Mouse (Mus musculus) CD4-positive, CD25-positive, alpha-beta regulatory T cell, adult 4 months (primary cell): Measurements from ENCODE around the gene Thnsl2. TPM values are rescaled to one million over a fixed set of nuclear protein-coding genes. Genes with fewer than 3 reads are reported as not detected.

Experiments used
- ATAC-seq: one replicate; pipeline ENCODE4 v1.8.0; 2017
- polyA plus RNA-seq, 2 experiments: library from polyadenylated mRNA; unstranded; fragments of 100-300 nt; shearing (Covaris generic); gene quantifications; one replicate each; pipeline ENCODE4 v1.2.1; 2017

Thnsl2 gene
- polyA plus RNA-seq: 1 to 10 TPM; 1.3 to 2.1 TPM

DNA sequence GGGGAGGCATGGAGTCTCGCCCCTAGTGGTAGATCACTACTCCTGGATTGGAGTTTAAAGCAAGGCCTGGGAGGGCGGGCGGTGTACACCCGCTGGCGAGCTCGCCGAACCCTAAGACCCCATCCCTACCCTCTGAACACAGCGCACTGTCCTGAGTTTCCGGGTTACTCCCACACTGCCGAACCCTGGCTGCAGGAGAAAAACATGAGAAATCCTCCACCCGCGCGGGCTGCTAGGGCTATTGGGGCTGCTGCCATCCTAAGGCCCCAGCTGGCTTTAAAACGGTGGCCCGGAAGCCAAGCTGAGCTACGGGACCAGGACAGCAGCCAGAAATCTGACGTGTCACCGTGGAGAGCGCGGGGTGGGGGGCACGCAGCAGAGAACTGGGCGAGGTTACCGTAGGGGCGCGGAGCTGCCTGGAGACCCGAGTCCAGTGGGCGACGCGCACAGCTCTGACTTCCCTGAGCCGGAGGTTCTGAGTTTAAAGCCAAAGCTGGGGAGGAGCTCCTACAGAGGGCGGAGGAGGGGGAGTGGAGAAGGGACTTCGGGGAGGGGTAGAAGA lies at the start of gene Thnsl2:
TSS of gene Thnsl2 (minus strand) at position 546 of the 562 bp plus-strand sequence.
- ATAC-seq: peak; percentile 88

DNA sequence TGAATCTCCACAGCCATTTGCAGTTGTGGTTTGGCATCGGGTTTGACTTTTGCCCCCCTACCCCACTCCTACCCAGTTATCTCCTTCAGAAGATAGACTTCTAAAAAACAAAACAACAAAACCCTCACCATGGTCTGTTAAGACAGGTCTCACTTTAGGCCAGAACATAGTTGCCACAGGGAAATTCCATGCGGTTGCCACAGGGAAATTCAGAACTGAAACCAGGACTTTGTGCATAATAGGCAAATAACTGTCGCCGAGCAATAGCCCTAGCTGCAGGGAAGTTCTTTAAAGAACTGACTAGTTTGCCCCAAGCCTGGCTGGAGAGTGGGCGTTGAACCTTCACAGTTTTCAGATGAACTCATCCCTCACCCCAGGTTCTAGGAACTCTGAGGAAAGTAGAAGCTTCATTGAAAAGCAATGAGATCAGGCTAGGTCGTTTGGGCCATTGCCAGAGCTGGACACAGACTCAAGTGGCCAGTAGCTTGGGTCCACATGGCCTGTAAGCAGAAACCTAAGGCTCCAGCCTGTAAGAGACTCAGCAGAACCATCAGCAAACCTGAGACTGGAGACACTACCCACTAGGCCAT lies 49.0 kb upstream of the Thnsl2 start:
- no peak for ATAC-seq

DNA sequence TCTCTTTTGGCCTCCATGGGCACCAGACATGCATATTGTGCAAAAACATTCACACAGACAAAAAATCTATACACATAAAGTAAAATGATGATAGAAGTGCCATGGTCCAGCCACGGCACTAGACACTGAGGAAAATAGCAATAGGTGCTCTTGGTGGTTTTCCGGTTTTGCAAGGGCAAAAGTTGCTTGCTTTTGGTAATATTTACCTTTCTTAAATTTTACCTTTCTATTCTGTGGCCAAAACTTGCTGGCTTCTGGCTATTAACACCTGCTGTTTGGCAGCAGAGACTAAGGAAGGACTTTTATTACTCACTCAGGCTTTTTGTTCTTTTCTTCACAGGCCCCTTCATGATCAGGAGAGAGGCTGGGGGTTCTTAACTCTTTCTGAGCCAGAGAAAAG lies 46.3 kb upstream of the Thnsl2 start:
- no peak for ATAC-seq

DNA sequence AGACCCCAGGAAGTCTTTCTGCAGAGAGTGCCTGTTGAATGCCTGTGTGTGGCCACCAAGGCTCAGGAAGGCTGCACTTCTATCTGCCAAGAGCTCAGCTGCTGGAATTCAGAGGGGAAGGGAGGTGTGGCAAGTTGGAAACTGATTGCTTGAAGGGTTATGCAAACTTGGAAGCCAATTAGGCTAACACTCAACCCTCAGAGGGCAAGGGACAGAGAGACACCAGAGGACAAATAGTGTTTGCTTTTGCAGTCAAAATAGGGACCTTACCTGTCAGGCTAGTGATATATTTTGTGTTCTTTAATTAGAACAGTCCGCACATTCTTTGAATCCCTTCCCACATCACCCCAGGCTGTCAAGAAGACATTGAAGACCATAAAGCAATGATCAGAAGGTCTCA lies 45.3 kb upstream of the Thnsl2 start:
- ATAC-seq: no peak

DNA sequence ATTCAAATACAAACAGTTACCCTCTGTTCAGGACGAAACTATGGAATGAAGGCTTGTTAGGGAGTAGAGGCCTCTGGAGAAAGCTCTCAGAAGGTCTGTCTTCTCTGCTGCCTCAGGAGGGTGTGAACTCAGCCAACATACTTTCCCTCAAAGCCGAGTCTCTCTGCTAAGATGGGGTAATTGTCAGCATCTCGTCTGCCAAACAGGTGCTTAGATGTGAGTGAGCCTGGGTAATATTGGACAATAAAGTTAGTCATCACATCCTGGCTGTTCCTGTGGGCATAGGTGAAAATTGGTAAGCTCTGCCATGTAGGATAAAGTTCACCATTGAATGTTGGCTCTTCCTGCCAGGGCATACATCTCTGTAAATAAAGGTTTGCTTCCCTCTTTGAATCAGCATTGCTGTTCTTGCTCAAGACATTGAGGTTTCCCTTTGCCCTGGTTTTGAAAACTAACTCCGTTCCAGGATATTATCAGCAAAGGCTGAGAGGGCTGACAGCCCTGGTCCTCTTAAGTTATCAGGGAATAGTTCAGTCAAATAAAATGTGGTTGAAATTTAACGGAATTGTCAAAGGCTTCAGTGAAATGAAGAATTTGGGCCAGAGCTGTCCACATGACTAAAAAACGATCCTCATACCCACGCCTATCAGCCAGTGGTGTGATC lies 40.8 kb upstream of the Thnsl2 start:
- no peak for ATAC-seq

DNA sequence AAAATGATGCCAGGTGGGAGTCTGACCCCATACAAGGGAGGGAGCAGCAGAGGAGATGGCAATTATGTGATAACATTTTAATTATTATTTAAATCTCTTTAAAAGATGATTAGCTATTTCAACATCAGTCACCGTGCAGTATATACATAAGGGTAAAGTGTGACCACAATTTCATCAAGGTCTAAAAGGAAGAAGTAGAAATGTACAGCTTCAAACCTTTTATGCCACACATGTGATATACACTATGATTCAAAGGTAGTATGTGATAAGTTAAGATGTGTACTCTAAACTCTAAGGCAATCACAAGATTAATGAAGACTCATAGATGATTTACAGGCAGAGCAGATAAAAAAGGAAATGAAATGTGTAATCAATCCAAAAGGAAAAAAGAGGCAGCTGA lies 36.4 kb upstream of the Thnsl2 start:
- no peak for ATAC-seq

DNA sequence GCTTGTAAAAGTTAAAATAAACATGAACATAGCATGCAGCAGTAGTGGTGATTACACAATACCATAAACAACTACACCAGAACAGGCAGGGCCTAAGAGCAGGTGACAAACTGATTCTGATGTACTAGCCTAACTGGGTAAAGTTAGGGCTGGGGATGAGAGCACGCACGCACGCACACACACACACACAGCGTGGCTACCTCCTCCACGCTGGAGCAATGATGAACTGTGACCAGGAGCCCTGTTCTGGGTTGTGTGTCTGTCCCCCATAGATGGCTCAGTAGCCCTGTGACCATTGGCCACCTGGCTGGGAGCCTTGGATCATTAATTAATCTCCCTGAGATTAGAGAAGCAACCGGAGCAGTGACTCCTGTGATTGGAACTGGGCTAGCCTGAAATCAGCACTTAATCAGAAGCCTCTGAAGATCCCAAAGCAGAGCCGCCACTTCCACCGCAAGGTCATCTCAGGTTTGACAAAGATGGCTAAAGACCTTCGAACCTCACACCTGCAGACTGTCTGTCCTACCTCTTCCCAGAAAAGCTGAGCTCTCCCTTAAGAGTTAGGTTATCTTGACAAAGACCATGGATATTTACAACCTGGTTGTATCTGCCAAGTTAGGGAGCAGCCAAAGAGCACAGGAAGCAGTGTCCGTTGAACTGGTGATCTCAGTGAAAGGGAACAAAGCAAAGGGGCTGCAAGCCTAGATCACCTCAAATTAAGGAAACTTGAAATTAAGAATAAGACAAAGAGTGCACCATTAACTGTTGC lies 28.8 kb upstream of the Thnsl2 start:
- no peak for ATAC-seq

DNA sequence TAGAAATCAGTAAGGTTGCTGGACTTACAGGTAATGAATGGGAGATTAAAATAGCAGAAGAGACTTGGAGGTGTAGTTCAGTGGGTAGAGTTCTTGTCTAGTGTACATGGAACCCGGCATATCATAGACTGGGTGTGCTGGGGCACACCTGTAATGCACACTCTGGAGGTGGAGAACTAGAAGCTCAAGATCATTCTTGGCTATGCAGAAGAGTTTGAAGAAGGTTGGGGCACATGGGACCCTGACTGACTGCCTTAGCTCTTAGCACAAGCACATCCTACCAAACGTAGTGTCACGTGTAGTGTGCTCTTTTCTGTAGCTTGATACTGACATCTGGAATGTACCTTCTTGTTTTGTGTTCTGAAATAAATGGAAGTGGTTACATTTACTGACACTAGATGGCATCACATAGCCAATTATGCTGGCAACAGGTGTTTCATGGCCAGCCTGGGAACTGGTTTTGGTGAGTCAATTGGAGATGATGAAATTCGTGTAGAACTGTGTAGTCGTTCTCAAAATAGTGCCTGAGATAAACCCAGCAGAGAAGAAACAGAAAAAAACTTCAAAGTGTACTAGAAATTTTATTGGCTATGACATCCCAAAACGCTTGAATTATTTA lies 22.4 kb upstream of the Thnsl2 start:
- peak; percentile 86 for ATAC-seq

DNA sequence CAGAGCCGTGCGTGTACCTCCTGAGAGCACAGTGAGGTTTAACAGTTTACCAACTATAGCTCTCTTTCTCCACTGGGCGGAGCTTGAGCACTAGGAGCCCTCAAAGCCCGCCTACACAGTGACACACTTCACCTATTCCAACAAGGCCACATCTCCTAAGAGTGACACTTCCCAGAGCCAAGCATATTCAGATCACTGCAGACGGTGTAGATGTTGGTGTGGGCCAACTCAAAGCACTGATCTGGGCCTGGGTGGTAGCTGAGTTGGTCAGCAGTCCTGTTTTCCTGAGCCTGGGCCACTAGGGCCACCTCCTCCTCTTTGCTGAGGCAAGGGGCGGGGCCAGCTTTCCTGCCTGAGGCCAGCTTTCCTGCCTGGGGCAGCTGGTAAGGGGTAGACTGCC lies 20.2 kb upstream of the Thnsl2 start:
- ATAC-seq: no peak

DNA sequence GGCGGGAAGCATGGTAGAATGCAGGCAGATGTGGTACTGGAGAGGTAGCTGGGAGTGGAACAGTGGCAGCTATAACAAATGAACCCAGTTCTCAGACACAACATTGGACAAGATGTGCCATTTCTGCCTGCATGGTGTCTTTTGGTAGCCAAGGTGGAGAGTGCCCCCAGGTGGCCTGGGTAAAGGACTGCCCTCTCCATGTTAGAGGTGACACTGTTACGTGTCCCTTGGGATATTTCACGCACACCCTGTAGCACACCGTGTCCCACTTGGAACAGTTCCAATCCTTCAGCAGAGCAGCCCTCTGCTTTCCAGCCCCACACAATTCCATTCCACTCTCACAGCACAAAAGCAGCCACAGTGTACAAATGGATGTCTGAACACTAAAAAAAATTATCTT lies 18.0 kb upstream of the Thnsl2 start:
- ATAC-seq: no peak

DNA sequence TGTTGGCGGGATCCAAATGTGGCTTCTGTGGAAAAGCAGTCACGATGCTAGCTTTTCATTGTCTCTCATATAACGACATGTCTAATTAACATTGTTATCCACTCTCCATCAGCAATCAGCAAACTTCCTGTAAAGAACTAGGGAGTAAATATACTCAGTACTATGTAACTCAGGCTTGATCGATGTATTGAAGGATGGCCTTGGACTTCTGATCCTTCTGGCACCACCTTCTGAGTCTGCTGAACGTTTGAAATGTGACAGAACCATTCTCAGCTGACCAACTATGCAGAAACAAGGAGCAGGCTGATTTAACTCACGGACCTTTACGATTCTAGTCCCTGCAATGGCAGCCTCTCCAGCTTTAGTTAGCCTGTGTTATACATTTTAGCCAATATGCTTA lies 17.1 kb upstream of the Thnsl2 start:
- no peak for ATAC-seq

DNA sequence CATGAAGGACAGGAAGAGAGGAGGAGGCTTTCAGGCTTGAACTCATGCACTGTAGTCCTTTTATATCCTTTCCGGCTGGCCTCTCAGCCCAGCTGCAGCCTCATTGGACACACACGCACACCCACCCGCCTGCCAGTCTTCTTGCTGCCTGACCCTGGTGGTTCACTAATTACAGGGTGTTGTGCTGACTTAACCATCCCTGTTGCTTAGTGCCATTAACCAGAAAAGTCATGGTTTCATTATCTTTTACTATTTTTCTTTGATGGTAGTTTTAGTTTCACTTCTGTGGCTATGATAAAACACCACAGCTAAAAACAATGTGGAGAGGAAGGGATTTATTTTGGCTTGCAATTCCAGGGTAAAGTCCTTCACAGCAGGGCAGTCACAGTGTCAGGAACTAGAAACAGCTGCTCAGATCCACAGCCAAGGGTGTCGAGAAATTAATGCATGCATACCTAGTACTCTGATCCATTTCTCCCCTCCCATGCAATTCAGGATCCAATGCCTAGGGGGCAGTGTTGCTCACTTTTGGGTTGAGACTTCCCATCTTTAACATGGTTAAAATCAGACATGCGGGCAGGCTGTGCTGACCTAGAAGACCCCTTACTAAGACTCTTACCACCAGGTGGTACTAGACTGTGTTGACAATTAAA lies 12.6 kb upstream of the Thnsl2 start:
- peak; percentile 86 for ATAC-seq

DNA sequence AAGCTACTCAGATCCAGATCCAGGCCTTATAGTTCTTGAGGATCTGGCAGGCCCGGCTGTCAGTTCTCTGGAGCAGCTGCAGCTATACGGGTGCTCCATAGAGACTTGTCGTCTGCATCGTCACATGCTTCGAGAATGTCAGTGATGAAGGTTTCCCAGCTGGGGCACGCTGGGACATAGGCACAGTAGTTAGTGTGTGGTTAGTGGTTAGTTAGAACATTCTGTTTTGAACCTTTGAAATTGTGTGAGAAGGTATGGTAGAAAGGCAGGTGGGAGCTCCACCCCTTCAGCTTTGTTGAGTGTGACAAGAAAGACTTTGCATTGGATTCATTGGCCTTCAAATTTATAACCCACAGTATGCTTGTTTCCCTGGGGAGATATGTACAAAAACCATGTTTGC lies 10.6 kb upstream of the Thnsl2 start:
- no peak for ATAC-seq

DNA sequence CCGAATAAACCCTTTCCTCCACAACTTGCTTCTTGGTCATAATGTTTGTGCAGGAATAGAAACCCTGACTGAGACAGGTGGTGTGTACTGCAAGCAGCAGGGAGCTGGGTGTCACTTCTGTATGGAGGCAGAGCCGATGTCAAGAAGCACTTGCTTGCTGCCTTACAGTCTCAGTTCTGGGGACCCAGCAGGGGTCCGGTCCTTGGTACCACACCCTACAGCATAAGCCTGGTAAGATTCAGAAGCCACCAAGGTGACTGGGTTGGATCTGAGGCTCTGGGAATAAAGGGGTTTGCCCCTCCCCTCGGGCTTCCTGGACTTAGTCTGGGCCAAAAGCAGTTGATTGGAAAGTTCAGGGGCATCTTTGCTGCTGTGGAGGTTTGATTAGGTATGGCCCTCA lies 9.2 kb upstream of the Thnsl2 start:
- no peak for ATAC-seq

DNA sequence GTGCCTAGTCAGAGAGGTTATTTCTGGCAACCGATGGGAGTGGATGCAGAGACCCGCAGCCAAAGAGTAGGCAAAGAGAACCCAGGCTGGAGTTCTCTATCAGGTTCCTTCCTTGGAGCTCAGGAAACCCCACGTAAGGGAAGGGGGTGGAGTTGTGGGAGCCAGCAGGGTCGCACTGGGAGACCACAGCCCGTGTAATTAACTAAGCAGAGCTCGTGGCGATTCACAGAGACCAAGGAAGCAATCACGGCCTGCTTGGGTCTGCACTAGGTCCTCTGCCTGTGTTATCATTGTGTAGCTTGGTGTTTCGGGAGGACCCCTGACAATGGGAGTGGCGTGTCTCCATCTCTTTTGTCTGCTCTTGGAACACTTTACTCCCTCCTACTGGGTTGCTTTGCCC lies 6.9 kb upstream of the Thnsl2 start:
- no peak for ATAC-seq

DNA sequence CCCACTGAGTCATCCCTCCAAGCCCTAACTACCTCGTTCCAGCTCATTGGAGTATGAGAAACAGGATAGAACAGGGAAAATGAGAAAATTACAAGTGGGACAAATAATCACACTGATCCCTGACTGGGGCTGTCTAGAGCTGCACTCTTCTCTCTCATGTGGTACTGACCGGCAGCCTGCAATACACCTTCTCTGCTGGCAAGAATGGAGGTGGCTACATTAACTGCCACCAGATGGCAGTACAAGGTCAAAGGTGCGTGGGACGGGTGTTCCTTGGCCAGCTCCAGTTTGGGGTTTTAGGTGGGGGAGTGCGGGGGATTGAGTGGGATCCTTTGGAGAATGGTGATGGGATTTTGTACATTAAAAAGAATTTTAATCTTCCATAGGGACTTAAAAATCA lies 5.3 kb upstream of the Thnsl2 start:
- ATAC-seq: peak; percentile 87

DNA sequence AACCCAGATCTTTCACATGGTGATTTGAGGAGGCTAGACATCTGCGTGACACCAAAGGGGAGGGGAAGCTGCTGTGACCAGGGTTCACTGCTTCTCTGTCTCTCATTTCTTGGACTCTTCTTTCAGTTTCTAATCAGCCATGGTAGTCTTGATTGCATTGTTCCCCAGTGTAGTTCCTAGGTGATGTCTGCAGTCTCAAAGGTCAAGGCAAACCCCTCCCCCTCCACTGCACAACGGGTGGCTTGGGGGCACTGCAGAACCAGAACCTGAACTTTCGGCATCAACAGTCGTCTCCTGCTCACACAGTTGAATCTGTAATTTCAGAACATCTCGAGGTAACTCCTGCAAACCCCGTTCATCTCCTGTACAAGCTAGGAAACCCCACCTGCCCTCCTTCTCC lies 4.1 kb upstream of the Thnsl2 start:
- no peak for ATAC-seq

DNA sequence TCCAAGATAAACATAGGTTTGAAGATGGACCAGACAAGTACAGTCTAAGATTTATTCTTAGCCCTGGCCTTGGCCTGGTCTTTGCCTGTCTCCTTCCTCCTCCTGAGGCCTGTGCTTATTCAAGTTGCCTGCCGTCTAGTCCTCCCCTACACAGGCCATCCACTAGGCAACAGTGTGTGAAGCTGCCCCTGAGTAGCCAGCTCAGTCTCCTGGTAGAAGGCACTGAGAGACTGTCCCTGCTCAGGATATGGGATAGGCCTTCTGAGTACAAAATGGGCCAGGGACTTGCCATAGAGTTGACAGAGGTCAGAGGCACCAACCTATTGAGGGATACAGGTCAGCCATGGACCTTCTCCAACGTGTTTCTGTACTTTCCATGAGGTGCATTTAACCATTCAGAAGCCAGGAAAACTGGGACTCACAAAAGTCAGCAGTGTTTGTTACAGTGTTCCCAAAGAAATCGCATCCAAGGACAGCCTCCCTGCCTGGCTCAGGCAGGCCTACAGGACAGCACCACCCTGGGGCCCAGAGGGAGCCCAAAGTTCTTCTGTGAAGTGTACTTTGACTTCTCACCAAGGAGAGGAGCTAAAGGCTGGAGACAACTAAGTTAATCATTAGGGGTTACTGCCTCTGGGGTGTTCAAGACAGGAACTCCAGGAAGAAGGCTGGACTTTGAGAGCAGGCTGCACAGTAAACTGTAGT lies 1.2 kb upstream of the Thnsl2 start:
- no peak for ATAC-seq

DNA sequence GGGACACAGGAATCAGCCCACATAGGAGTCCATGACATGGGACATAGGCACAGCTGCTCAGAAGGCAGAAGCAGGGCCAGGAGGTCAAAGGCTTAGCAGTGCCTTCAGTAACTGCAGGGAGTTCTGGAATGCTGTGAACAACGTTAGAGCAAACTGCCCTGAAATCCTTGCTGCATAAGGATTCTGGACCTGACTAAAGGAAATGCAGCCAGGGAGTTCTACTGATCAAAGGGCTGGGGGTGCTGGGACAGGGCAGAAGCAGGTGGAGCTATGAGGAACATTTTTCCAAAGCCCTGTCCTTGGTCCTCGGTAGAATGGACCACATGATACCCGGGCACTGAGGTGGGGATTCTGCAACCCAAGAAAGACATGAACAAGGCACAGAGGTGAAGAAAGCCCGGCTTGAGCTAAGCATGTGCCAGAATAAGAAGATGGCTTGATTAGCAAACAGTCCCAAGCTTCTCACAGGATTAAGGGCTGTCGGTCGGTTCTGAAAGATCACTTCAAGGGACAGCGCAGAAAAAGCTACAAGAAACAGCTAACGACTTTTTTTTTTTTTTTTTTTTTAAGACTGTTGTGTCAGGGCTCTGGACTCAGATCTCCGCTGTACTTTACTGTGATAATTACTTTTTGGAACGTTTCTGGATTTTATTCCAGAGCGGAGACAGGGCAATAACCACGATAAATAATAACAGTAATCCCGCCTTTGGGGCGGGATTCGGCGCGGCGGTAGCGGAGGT lies 915 bp downstream of the Thnsl2 start:
- ATAC-seq: peak; percentile 11

DNA sequence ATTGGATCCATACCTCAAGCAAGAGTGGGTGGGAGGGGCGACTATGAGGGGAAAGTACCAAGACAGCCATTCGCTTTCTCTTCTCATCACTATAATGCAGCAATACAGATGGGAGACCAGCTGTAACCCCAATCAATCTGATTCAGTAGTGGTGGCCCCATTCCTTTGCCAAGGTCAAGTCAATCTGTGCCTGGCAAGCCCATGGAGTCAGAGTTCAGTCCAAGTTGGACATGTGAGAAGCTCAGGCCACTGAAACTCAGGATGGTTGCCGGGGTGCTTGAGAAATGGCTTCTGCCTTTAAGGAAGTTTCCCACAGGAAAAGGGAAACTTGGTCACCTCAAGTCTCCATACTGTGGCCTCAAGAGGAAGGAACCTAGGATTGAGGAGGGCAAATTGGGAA lies 9.2 kb downstream of the Thnsl2 start:
- ATAC-seq: no peak

DNA sequence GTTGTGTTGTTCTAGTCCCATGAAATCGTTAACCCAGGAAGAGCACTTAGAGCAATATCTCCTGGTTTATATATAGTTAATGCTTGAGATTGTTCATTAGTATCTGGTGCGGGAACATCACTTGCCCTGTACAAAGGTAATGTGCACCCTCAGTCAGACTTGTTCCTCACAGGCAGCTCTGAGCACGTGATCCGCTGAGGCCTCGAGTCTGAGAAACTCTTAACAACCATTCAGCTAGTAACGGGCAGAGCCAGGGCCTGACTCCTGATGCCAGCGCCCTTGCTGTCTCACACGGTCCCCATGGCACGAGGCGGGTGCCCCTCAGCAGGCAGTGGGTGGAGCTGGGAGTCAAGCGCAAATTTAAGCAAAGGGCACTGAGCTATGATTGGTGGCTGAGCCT lies 10.7 kb downstream of the Thnsl2 start:
- no peak for ATAC-seq
